Mouse (Mus musculus) left cerebral cortex, postnatal 25 days (tissue): ENCODE measurements around the gene Sgce. TPM values are rescaled to one million over a fixed set of nuclear protein-coding genes. Genes with fewer than 3 reads are reported as not detected.
A peak's percentile ranks its signal among the peaks of the same experiment; 100 is the strongest.
"Not testable (repeated sequence)": the region's sequence is repeated elsewhere in the genome, so short reads cannot be mapped to it uniquely, and the experiment has no call there.

Experiments
- DNase-seq, 2 experiments: peaks; one replicate each; pipeline ENCODE4 v3.0.0; 2022; ENCODE audit warnings: low spot score in 2 of 2, mixed read lengths in 1 of 2
- intact Hi-C: fragments of 180-260 bp; cut with DNase I; formaldehyde crosslinking; loops from one replicate; pipeline ENCODE4 v1.15.1; 2025
- total RNA-seq, 2 experiments: library from RNA; stranded (reverse); gene quantifications; 2 replicates each; pipeline ENCODE4 v1.2.3; 2021

Gene Sgce
- 10 to 100 TPM; 34.7 to 35.1 TPM for total RNA-seq

DNA sequence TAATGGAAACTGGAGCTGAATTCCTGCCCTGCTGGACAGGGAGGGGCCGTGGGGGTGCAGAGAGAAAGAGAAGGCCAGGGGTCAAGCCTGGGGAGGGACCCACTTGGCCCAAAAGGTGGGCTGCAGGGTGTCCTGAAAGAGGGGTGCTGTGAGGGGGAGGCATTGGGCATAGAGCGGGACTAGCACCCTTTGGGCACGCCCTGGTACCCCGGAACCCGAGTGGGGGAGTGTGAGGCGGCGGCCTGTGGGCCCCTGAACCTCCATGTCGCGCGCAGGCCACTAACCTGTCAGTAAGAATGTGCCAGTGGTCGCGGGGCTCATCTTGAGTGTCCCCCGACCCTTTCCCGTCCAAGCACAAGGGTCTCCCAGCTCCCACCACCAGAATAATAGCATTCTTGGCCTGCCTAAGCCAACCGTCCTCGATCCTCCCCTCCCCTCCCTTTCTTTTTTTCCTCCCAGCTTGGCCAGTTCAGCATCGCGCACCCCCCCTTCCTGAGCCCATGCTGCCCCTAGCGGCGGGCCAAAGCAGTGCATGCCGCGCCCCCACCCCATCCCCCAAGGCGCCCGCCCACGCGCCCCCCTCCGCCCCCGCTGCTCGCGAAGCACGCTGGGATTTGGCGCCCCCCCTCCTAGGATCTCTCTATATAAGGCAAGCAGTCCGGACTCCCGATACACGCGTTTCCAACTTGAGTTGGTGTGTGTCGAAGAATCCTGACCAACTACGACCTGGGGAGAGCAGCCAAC, at the start of gene Sgce, which contains the start of gene Peg10:
TSS of gene Sgce (minus strand) at position 512 of the 744 bp plus-strand sequence.
TSS of gene Peg10 (plus strand) at position 611 of the 744 bp plus-strand sequence.
- peak; percentile 65 to 71 for DNase-seq
- intact Hi-C loops = loop anchor here (1.0 to 5.0 kb wide), 4 partner anchors 146 to 635 kb away; partner anchors contain the start of genes Asb4 and Casd1

DNA sequence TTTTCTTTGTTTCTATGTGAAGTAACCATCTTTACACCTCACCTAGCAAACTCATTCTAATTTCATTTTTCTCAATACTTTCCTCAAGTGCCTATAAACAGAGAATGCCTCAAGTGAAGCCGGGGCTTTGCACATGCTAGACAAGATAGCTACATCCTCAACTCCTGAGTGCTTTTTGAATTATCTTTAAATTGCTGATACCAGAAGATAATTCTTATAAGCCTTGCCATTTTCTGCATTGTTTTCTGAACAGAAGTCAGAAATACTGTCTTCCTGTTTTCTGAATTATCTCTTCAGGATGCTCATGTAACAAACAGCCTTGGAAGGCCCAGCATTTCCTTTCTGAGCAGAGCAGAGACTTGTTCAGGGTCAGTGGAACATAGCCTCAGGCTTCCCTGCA, 49.3 kb upstream of the Sgce start:
- intact Hi-C loops = no loop called here
- DNase-seq = no peak

DNA sequence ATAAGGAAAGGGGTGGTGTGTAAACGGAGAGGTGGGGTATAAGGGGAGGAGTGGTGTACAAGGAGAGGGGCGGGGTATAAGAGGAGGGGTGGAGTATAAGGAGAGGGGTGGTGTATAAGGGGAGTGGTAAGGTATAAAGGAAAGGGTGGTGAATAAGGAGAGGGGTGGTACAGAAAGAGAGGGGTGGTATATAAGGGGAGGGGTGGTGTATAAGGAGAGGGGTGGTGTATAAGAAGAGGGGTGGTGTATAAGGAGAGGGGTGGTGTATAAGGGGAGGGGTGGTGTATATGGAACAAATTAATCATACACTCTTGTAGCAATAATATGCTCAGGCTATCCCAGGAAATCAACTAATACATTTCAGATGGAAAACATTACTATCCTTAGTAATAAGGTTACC, 15.2 kb upstream of the Sgce start:
- intact Hi-C loops = no loop called here

DNA sequence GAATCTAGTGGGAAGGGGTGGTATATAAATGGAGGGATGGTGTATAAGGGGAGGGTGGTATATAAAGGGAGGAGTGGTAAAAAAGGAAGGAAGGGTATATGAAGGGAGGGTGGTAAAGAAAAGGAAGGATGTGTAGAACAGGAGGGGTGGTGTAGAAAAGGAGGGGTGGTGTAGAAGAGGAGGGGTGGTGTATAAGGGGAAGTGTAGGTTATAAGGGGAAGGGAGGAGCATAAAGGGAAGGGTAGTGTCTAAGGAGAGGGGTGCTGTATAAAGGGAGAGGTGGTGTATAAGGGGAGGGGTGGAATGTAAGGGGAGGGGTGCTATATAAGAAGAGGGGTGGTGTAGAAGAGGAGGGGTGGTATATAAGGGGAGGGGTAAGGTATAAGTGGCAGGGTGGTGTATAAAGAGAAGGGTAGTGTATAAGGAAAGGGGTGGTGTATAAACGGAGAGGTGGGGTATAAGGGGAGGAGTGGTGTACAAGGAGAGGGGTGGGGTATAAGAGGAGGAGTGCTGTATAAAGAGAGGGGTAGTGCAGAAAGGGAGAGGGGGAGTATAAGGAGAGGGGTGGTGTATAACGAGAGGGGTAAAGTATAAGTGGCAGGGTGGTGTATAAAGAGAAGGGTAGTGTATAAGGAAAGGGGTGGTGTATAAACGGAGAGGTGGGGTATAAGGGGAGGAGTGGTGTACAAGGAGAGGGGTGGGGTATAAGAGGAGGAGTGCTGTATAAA, 14.6 kb upstream of the Sgce start:
- DNase-seq, intact Hi-C loops: not testable (repeated sequence)

More for the DNA sequence above, 15.2 kb upstream of the Sgce start:
- no peak for DNase-seq

DNA sequence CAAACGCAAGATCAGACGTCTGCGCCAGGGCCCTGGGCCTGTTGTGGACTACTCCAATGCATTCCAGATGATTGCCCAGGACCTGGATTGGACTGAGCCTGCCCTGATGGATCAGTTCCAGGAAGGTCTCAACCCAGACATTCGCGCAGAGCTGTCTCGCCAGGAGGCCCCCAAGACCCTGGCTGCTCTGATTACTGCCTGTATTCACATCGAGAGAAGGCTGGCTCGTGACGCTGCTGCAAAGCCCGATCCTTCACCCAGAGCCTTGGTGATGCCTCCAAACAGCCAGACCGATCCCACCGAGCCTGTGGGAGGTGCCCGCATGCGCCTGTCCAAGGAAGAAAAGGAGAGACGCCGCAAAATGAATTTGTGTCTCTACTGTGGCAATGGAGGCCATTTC, 7.9 kb upstream of the Sgce start:
- intact Hi-C loops = no loop called here

DNA sequence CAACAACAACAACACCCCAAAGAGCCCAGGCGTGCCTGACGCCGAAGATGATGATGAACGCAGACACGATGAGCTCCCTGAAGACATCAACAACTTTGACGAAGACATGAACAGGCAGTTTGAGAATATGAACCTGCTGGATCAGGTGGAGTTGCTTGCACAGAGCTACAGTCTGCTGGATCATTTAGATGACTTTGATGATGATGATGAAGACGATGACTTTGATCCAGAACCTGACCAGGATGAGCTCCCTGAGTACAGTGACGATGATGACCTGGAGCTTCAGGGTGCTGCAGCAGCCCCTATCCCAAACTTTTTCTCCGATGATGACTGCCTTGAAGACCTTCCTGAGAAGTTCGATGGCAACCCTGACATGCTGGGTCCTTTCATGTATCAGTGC, 7.3 kb upstream of the Sgce start:
- intact Hi-C loops = no loop called here
- no peak for DNase-seq

More for the DNA sequence above, 7.9 kb upstream of the Sgce start:
- DNase-seq = no peak

DNA sequence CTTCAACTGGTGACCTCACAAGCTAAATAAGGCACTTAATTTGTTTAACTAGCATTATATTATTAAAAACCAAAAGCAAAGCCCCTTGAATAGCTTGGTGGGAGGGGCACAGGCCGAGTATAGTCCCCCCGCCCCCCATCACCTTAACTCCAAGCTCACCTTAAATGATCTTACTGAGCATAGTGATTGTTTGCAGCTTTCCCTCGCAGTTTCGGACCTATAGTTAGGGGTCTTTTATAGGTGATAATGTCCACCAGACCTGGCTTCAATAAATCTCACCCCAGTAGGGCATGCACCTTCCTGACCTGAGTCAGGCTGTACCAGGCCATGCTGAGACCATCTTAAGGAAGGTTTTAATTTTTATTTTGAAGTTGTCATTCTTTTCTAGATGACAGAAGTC, 4.3 kb upstream of the Sgce start:
- intact Hi-C loops = no loop called here
- DNase-seq = no peak

DNA sequence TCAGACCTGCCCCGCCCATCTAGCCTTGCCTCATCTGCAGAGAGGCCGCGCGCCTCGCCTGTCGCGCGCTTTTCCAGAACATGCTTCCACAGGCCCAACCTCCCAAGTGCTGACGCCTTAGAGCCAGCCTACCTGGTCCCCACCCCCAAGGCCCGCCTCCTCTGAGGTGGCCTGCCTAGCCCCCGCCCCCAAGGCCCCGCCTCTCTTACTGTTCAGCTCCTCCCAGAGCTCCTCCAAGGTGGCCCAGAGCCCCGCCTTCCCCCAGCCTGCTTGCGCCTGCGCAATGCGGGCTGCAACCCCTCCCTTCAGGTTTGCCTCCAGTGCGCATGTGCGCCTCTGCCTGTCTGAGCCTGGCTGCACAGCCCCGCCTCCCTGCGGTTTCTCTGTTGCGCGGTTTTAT, 2.1 kb upstream of the Sgce start:
- intact Hi-C loops = loop anchor here (5.0 kb wide), 2 partner anchors 363 to 633 kb away; partner anchors contain the start of gene Asb4
- DNase-seq = peak; percentile 90 to 97

DNA sequence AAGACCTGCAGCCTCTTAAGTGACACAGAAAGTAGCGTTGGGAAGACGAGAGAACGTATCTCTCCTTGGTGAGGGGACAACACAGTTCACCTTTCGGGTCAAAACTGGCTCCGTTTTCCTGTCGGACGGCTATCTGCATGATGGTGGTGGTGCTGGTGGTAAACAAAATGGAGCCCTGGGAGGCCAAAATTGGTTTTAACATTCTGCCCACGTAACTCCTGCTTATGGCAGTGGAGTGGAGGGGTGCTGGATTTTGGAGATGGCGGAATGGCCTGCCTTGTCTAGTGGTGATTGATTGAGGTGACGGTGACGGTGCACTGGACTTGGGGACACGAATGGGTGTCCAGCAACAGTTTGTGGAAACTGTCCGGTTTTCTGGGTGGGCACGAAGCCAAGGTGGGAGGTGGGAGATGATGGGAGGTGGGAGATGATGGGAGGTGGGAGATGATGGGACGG, 1.5 kb upstream of the Sgce start:
- DNase-seq = no peak
- intact Hi-C loops = loop anchor here (5.0 kb wide), 2 partner anchors 364 to 634 kb away; partner anchors contain the start of gene Asb4

DNA sequence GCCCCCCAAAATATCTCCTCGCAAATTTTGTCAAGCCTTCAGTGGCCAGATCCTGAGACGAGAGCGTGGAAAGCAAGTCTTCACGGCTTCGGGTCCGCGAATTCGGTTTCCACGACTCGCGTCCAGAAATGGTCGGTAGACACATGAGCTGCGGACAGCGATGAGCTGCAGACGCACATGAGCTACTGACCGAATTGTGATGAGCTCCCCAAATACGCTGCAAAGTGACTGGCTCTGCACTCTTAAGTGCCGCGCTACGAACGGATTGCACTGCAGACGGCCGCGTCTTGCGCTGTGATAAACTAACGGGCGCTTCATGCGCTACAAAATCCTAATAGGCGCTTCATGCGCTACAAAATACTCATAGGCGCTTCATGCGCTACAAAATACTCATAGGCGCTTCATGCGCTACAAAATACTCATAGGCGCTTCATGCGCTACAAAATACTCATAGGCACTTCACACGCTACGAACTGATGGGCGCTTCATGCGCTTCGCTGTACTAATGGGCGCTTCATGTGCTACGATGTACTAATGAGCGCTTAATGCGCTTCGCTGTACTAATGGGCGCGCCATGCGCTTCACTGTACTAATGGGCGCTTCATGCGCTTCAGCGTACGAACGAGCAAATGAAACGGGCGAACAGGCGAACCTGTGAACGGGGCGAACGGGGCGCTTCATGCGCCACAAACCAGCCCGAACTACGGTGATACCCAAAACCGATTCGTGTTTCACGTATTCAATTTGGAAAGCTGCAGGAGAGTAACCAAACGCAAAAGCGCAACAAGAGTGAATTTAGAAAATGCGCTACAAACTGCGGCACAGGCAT, 884 bp upstream of the Sgce start:
- DNase-seq = peak; percentile 63 to 66
- intact Hi-C loops = loop anchor here (1.0 to 5.0 kb wide), 4 partner anchors 147 to 634 kb away; partner anchors contain the start of genes Asb4 and Casd1

DNA sequence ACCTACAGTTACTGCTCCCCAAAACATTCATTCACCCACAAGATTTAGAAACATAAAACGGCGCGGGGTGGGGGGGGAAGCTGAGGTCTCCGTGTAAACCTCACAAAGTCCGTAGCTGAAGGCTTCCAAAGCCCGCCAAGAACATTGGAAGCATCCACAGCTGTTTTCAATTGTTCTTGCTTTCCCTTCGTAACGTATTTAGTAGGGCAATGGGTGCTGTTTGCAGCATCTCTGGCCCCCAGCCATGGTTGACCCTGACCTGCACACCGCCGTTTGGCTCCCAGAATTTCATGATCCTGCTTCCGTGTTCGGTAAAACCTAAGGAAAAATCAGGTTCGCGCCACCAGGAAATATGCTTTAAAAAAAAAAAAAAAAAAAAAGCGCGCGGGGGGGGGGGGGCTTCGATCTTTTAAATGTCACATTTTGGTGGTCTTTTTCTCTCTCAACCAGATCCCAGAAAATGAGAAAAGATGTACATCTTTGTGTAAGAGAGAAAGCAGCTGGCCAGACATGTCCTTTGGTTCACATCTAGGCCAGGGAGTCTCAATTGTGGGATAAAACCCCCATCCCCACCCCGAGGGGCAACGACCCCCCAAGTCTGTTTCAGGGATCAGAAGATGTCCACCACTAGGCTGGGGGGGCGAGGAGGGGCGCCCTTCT, 841 bp downstream of the Sgce start:
- DNase-seq = no peak

DNA sequence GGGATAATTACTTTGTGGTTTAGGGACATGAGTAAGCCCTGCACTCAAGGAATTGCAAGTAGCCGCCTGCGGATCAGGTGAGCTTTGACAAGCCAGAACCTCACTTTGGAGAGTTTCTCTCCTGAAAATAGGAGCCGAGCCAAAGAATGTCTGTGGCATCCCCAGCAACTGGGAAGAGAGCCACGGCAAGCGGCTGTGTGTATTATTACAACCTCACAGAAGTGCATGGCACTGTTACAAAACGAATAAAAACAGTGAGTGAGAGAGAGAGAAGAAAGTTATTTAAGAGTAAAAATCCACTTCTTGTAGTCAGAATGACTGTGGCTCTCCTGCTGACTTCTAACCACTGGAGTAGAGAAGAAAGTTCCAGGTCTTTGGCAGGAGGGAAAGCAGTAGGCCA, 6.5 kb downstream of the Sgce start:
- peak; percentile 12 to 55 for DNase-seq
- intact Hi-C loops = no loop called here

More for the DNA sequence above, 841 bp downstream of the Sgce start:
- intact Hi-C loops = loop anchor here (2.0 to 5.0 kb wide), 3 partner anchors 145 to 636 kb away; partner anchors contain the start of genes Asb4 and Casd1

DNA sequence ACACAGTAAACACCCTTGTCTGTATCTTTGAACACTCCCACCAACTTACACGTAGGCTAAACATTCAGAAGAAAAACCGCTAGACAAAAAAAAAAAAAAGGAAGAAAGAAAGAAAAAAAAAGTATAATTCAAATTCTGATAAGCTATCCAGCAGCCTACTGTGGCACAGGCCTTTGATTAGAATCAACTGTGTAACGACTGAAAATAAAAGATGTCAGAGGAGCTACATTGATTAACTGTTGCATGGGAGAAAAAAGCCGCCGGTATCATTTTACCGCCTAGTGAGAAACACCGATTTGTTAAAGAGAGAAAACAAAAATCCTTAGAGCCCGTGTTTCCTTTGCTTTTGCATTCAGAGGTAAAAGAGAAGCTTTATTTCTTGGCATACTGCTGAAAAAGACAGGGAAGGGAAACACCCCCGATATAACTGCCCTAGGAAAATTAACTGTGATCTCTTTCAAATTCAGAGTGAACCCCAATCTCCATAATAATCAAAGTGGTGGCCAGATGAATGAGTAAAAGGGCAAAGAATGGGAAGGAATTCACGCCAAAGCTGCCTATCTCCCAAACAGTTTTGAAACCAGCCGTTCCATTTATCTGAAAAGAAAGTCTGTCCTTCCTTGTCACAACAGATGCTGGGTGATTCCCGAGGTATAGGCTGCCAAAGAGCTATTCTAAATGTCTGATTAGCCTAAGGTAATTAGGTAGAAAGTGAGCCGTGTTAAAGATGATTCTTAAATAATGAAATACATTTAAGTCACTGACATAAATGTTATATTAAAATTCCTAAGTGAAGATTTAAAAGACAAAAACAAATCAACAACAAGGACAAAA, 7.3 kb downstream of the Sgce start:
- intact Hi-C loops = no loop called here
- no peak for DNase-seq

DNA sequence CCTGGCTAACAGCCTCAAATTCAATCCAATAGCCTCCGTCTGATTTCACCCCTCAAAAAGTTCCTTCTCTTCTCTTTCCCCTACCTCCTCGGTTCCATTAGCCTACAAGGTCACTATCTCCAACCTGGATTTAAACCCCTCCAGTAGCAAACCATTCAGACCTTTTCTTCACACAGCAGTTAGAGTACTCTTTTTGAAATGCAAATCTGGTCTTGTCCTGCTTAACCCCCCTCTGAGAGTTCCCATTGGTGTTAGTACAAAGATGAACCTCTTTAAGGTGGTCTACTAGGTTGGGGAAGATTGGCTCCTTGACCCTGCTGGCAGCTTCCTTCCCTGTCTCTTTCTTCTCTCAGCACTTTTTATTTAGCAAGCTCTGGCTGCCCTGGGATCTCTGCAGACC, 8.3 kb downstream of the Sgce start:
- intact Hi-C loops = no loop called here
- no peak for DNase-seq

DNA sequence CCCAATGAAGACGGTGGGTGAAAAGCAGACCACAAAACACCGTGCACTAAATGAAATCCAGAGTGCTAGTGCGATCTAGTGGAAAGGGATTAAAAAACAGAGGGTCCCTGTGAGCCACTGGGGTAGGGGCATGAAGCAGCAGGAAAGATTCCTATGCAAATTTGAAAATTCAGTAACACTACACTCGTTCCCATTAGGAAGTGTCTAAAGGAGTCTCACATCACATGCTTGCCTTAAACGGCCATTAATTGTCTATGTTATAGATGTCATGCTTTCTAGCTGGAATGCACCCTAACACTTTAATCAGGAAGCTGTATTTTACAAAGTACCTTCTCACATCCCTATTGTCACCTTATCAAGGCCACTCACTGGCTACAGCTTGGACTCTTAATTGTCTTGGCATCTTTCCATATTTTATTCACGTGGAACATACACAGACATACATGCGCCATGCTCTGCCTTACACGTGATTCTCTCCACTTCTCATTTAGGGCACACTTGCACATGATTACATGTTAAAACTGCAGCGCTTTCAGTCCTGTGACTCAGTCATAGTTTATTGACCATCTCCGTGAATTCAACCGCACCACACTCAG, 8.9 kb downstream of the Sgce start:
- no peak for DNase-seq
- intact Hi-C loops = no loop called here

DNA sequence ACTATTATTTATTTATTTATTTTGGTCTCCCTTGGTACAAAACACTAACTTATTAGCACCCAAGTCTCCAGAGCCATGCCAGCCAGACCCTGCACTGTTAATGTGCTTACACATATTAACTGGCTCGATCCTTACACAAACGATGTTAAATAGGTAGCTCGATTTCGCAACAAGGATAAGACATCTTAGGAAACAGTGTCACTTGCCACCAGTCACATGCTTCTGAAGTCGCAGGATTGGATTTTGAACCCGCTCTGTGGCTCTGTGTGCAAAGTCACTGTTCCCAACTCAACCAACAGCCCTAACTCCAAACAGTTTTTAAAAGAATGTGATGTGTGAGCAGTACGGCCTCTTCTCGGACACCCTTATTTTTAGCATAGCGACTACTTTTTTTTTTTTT, 10.6 kb downstream of the Sgce start:
- intact Hi-C loops = no loop called here
- no peak for DNase-seq

DNA sequence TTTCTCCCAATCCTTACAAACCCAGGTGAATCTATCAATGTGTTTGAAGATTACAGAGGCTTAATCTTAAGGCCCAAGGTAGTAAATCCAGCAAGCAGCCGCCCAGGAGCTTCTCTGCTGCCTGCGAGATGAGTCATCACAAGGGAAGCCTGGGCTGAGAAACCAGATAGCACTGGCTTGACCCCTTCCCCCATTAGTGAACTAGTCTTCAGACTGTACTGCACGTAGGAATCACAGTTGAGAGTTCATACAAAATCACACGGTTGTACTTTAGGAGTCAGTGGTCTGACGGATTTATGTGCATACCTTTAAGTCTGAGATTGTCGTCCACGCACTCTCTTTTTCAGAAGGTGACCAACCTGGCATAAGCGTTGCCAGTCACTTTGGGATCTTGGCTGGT, 13.8 kb downstream of the Sgce start:
- intact Hi-C loops = no loop called here
- DNase-seq = no peak

DNA sequence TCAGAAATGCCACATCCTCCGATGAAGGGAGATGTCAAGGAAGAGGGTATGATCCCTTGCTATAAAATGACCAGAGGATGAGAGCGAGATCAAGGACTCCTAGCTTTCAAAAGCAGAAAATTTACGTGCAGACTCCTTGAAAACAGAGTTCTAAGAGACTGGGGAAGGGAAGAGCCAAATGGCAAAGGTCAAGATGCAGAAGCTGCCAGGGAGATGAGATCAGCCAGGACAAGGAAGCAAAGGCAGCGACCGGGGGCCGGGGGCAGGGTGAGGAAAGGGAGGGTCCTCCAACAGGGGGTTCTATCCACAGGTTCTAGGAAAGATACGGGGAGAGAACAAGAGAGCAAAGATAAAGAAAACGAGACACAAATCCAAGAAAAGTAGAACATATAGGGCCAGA, 15.3 kb downstream of the Sgce start:
- DNase-seq = no peak
- intact Hi-C loops = no loop called here
